Mouse (Mus musculus) lung, postnatal 36 days (tissue): ENCODE measurements around the gene Asb17.
A peak's percentile ranks its signal among the peaks of the same experiment; 100 is the strongest.
"Not testable (repeated sequence)": the region's sequence is repeated elsewhere in the genome, so short reads cannot be mapped to it uniquely, and the experiment has no call there.

Experiments
- DNase-seq: peaks from one replicate; pipeline ENCODE4 v3.0.0; 2022; ENCODE audit warnings: mixed read lengths

The Asb17 gene

DNA sequence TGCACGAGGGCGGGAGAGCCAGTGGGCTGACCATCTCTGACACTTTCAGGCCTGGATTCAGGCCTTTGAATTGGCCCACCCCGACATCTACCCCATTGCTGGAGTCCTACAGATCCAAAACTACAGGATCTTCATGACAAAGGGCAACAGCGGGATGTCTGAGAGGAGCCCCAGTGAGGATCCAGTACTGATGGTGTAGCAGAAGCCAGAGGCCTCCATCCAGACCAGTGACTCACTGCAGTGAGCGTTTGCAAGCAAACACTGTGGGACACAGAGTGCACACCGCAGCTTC is 11.4 kb upstream of the Asb17 start:
- DNase-seq, result no peak

DNA sequence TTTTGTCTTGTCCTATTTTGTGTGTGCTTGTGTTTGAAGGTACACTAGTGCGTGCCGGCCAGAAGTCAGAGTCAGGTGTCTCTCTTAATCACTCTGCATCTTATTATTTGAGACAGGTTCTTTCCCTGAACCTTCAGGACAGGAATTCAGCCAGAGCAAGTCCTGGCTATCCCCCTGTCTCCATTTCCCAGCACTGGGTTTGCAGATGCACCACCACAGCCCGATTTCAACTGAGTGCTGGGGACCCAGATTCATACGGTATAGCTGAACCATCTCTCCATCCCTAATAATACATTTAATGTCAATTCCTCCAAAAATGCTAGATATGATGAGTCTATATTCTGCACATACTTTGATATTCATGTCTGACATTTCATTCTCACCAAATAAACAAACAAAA is 9.9 kb upstream of the Asb17 start:
- no peak for DNase-seq

DNA sequence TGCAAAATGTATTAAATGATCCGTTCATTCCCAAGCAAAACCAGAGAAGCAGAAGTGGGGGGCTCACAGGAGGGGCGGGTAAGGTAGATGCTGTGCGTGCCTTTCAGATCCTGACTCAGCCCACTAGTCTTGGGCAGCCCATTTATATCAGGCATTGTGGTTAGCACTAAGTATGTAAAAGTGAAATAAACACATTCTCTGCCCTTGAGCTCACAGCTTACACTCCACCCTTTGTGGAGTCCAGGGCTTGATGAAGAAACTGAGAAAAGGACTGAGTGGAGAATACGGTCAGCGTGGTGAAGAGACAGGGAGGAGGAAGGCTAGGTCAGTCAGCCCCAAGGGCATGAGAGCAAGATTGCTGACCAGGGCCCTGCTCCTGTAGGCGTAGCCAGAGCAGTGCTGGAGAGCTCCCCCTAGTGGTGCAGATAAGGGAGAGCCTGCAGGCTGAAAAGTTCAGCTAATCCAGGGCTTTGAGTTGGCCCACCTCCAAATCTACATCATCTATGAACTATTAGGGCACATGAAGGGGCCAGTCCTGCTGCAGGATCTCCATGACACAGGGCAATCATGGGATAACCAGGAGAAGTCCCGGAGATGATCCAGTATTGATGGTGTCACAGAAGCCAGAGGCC is 8.4 kb upstream of the Asb17 start:
- peak; percentile 86 for DNase-seq

DNA sequence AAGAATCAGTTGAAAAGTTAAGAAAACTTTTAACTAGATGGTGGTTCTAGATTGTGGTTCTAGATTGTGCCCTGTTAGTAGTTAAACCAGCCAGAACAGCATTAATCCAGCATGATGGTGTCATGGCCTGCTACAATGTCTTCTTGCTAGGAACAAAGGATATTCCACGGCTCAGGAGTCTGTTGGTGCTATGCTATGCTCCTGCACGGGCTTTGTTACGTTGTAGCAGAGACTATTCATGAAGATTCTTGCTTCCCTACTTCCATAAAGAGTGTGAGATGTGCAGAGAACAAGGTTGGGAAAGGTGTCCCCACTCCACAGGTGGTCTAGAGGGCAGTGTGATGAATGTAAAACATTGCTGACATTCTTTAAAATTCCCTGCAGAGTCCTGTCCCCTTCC is 7.7 kb upstream of the Asb17 start:
- no peak for DNase-seq

DNA sequence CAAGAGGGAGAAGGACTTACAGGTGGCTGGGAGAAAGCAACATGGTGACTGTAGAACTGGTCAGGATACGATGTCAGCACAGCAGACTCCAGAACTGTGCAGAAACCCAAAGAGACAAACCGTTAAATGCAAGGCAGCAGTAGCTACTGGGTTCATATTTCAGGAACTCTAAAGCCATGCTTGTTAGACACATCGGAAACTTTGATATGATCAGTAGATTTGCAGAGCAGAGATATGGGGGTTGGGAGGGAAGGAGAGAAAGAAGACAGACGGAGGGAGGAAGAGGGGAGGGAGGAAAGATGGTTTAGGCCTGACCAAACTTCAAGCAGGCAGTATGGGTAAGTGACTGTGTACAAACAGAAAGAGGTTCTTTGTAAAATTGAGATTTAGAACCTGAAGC is 6.4 kb upstream of the Asb17 start:
- DNase-seq, result no peak

DNA sequence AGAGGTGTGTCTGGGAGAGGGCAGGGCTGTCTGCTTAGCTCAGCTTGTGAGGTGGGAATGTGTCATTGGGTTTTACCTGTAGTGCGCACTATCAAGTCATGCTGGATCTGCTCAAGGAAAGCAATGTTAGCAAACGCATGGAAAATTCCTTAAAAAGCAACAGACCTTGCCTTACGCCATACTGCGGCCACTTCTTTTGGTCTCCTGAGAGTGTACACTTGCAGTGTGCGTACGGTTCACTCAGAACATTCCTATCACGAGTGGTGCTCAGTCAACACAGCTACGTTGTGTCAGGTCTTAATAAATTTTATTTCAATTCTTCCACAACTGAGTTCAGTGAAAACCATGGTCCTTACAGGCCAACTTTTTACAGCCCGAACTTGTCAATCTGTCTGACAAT is 748 bp downstream of the Asb17 start:
- no peak for DNase-seq

DNA sequence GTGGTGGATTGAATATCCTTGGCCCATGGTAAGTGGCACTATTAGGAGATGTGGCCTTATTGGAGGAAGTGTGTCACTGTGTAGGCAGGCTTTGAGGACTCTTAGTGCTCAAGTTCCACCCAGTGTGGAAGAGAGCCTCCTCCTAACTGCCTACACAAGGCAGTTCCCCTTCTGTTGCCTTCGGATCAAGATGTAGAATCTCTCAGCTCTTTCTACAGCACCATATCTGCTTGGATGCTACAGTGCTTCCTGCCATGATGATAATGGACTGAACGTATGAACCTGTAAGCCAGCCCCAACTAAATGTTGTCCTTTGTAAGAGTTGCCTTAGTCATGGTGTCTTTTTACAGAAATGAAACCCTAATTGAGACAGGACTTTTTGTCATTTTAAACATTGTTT is 1.5 kb downstream of the Asb17 start:
- DNase-seq, result no peak

DNA sequence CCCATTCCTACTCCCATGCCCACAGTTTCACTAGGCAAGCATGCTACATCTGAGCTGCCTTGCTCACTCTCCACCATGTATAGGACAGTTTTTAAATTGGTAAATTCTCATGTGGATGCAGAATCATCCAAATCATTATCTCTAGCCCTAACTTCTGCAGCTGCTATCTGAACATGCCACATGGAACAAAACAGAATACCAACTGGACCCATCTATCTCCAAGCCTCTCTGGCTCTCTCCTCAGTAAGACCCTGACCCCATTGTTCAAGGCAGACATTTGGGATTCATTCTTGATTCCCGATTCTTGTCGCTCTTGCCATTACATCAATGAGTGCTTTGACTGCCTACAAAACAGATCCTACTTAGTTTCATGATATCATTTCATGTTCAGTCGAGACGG is 2.1 kb downstream of the Asb17 start:
- no peak for DNase-seq

DNA sequence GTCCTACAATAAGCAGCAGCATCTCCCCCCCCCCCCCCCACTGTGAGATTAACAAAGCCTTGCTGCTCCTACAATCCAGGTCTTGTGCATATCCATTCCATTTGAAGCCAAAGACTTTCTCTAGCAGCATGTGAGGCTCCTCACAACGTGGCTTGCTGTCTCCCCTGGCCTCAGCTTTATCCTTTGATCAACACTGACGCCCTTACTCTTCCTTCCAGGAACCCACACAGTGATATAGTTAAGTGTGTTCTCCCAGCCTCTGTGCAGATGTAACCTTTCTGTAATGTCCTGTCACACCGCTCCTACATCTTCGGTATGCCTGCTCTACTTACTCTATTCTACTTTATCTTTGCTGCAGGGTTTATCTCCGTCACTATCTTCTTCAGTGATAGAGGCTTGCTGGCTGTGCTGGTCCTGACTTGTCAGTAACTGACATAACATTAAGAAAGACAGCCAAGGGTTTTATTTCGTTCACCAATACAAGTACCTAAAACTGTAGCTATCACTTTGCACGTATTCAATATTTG is 3.3 kb downstream of the Asb17 start:
- no peak for DNase-seq

DNA sequence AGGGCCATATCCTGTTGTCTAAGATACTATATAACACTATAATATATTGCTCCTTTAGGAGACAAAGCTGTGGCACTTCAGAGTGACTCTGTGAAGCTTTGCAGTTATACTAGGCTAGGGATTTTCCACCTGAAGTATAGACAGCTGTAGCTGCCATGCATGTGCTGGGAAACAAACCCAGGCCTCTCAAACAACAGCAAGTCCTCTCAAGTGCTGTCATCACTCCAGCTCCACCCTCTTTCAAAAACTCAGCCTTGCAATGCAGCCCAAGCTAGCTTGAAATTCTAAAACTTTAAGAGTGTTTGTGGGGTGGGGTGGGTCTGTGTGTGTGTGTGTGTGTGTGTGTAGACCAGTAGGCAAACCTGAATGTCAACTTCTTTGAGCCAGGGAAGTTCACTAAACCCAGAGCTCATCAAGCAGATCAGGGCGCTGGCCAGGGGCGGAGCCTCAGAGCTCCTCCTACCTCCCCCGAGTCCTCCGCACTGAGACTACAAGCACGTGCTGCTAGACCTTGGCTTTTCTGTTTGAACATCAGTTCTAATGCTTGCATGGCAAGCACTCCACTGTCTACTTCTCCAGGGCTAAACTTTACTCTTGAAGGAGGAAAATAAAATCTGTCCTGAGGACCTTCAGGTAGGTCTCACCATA is 5.5 kb downstream of the Asb17 start:
- DNase-seq, result peak; percentile 38

DNA sequence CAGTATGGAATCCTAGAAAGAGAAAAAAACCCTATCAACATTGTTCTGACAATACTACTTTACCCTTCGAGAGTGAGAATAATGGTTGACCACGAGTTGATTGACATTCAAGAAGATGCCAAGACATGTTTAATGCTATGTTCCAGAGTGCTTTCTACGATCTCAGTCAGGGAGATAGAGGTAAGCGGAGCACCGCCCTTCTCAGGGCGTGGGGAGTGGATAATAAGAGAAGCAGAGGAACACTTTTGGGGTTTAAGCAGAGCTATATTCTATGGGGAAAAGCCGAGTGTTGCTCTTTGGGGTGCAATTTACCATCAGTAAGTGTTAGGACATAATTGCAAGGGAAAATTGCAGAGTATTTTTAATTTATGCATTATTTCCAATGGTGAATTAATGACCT is 6.8 kb downstream of the Asb17 start:
- DNase-seq, result no peak

DNA sequence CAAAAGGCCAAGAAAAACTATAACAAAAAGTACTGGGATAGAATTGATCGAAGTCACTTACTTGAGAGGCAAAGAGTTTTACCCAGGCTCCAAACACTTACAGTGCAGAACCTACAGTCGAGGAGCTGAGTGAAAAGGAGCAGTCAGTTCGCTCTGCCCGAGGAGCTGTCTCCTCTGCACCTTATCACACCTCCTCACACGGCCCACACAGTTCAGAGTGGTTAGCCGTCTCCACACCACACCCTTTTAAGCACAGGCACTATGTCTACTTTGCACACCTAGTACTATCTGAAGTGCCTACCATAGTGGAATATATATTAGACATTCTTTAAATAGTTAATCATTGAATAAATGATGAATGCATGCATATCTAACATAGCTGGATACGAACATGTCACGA is 8.3 kb downstream of the Asb17 start:
- no peak for DNase-seq

DNA sequence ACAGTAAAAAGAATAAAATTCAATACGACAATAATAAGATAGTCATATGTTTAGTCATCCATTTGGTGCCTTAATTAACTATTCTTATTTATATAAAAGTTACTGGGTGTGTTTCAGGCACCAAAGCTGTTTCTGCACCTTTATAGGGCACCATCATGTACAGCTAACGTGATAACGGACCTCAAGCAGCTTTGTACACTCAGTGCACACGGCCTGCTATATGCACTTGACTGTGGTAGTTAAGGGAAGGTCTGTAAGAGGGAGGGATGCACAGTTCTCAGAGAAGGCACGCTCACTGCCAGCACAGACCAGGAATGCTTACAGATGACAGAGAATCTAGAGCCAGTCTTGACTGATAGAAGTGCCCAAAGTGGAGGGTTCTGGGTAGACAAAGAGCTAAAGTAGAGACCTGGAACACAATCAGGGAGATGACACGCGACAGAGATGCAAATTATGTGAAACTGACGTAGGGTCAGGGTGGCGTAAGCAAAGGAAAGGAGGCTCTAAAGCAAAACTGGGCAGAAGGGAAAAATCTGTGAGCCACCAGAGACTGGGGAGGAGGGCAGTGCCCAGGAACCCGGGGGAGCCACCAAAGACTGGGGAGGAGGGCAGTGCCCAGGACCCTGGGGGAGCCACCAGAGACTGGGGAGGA is 14.5 kb downstream of the Asb17 start:
- DNase-seq, result no peak

DNA sequence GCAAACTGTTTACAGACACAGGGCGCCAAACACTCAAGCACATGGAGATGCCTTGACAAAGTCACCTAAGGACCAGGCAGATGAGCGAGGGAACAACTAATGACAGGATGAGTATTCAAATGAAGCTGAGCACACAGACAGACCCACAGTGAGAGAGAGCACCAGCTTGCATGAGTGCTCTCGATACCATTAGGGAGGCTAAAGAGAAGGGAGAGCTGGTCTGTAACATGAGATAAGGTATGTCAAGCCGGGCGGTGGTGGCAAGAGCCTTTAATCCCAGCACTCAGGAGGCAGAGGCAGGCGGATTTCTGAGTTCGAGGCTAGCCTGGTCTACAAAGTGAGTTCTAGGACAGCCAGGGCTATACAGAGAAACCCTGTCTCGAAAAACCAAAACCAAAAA is 16.4 kb downstream of the Asb17 start:
- DNase-seq, result not testable (repeated sequence)

DNA sequence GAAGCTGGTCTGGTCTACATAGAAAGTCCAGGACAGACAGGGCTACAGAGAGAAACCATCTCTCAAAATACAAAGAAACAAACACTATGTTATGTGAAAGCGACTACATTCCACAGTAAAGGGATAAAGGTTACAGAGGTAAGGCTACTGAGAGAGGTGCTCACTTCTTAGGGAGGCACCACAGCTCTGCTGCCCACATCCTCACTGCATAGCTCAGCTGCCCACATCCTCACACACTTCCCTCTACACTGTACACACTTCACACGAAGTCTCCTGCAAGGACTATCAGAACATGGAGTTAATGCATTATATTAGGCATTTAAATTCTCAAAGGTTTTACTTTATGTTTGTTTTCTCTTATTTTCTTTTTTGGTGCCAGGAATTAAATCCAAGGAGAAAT is 19.8 kb downstream of the Asb17 start:
- no peak for DNase-seq

DNA sequence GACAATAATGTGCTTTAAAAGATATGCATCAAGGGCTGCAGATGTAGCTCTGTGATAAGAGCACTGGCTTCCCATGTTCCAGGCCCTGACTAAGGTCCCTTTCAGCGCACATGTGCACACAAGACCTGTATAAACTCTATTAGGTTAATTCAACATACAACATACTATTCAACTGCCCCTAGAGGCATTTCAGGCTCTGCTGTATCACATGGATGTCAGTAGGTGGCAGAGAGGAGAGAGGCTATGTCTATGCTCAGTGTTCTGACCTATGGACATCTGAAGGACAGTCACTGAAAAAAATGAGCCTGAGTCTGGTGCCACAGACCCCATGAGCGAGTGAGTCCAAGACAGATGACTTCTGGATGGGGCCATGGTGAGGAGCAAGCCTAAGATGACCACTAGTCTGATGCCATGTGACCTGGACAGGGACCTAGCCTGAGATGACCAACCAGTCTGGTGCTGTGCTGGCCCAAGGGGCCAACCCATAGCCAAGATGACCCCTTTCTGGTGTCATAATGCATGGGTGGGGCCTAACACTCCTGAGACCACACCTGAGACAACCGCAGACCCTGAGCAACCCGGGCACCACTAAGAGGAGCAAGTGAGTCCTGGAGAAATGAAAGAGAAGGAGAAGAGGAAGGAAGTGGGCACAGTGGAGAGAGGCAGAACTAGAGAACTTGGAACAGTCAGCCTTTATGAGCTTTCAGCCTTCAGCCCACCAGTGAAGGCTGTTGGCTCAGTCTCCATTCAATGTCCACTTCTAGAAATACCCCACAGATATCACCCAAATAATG is 20.8 kb downstream of the Asb17 start:
- no peak for DNase-seq

DNA sequence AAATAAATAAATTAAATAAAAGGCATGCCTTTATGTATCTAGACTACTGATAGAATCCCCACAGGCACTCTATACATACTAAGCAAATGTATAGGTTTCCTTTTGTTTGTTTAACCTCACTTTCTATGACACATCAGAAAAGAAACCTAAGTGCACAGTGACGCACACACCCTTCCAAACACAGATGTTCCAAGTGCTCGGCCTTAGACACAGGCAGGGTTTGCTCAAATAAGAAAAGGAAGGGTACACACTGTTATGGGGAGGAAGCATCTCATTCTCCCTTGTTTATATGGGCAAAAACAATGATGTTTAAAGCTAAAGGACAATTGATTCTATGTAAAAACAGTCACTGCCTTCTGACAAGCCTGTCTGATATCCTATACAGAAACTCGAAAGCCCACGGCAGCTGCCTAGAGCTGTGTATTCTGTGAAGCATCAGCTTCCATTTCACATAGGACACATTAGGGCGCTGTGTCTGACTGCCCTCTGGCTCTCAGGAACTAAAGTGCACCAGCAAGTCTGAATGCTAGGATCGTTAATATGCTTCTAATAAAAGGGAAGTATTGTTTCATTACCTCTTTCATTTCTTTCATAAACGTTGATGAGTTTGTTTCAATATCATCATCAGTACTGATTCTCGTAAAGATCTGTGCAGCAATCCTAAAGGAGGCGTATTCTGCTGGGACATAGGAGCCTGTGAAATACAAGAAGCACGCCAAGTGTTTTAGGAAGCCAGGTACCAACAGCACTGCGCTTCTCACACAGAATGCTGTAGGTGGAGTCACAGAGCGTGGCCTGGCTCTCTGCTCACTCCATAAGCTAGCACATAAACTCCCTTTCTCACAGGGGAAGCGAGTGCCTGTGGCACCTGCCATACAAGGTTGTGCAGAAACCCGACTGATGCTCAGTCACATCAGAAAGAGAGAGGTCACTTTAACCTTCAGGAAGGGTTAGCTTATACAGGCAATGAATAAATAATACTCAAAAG is 23.4 kb downstream of the Asb17 start:
- DNase-seq, result no peak

DNA sequence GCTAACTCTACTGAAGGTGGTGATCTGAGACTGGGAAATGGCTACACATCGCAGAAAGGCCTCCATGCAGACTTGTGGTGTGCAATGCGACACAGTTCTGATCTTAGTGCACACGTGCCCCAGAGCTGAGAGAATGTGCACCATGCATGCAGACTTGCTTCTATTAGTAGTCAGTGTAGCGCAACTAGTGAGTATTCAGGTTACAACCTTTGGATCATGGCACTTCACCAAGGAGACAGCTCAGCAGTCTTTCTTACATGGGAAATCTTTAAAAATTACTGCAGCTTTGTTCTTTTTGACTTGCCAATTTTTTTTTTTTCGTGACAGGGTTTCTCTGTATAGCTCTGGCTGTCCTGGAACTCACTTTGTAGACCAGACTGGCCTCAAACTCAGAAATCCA is 27.4 kb downstream of the Asb17 start:
- no peak for DNase-seq

DNA sequence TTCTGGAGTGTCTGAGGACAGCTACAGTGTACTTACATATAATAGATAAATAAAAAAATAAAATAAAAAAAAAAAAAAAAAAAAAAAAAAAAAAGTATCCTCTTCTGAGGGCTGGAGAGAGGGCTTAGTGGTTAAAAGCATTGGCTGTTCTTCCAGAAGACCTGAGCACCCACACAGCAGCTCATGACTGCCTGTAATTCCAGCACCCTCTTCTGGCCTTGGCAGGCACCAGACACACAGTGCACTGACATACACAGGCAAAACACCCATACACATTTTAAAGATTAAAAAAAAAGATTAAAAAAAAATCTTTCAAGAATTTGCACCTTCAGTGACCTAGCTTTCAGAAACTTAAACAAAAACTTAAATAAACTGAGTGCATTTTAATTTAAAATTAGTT is 42.3 kb downstream of the Asb17 start:
- DNase-seq, result no peak

DNA sequence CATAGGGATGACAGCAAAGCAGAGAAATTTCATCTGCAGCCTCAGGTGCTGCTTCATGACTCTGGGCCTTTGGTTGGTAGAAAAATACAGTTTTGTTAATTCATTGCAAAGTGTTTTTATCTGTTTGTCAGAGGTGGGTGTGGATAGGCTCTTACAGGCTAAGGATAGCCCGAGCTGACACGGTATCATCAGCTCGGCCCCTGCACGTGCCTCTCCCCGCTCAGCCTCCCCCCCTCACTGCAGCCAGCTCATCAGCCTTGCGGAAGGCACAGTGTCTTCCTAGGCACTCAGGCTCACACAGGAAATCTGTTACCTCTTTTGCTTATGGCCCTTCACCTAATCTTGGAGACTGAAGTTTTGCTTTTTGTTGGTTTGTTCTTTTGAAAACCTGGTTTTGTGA is 44.1 kb downstream of the Asb17 start:
- DNase-seq, result no peak

DNA sequence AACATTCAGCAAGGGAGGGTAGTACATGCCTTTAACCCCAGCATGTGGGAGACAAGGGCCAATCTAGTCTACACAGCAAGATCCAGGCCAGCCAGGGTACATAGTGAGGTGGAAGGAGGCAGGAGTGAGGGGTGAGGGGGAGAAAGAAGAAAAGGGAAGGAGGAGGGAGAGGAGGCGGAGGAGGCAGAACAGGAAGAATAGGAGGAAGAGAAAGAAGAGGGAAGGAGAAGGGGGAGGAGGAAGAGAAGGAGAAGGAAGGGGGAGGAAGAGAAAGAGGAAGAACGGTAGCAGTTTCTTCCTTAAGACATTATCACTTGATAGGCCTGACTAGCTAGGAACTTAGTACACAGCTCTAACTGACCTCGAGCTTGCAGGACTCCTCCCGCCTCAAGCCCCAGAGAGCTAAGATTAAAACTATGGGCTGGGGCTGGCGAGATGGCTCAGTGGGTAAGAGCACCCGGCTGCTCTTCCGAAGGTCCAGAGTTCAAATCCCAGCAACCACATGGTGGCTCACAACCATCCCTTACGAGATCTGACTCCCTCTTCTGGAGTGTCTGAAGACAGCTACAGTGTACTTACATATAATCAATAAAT is 45.3 kb downstream of the Asb17 start:
- no peak for DNase-seq

DNA sequence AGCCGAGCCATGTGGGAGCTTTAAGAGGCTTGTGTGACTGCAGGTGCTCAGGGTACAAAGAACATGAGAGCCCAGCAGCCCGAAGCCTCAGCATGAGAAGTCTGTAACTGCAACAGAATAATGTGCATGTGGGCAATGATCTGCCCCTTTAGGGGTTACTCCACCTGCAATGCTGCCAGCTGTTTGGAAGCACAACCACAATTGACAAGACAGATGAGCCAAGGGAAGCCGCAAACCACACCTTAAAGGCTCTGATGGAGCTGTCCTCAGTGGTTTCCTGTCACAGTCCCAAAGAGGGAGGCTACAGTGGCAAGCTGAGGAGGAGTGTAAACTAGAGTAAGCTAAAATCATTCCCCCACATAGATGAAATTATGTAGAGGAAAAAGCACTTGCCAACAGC is 51.4 kb downstream of the Asb17 start:
- DNase-seq, result no peak
